8 mouse cellular contexts compared by ENCODE assay signal in the genomic region with DNA sequence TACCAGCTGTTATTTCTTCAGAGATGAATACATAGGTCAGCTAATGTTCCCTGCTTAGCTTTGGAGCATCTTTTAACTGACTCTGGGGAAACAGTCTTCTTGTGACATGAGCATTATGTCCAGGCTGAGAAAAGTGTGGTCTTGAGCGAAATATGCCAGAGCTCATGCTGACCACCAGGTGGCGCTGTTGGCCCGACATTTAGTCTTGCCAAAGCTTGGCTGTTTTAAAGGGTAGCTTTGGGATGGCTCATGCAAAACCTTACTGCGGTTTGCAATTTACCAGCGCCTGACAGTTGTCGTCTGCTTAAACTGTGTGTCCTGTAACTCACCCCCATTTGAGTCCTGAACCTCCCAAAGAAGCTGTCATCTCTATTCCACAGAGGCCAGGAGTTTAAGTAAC.
DNase-seq lines count a peak whose midpoint lies in the region; TF ChIP-seq lines count a peak whose summit lies in the region.

No protein-coding gene starts in this region.

- peak; percentile 93 for TF ChIP-seq CTCF in bone marrow macrophage, adult 2 months (IDR thresholded peaks at IDR 0.05; ENCODE audit: low read depth, low read length)
- TF ChIP-seq CTCF in embryonic fibroblast, embryonic 13.5 days (IDR thresholded peaks at IDR 0.05; ENCODE audit: borderline replicate concordance, insufficient read depth, low read length), result peak; percentile 84; the same call in 1 of the 2 replicates

- H3K4me3 ChIP-seq in bone marrow macrophage, adult 2 months (ENCODE audit: insufficient read depth, low read length), result no peak overlapping the region
- no peak overlapping the region for H3K4me3 ChIP-seq in embryonic fibroblast, embryonic 13.5 days (ENCODE audit: insufficient read depth, low read length)

- no peak overlapping the region for H3K27ac ChIP-seq in bone marrow macrophage, adult 2 months (ENCODE audit: insufficient read depth, low read depth, low read length)
- H3K27ac ChIP-seq in embryonic fibroblast, embryonic 13.5 days (ENCODE audit: insufficient read depth, low read length), result no peak overlapping the region

- intact Hi-C loops in heart, postnatal 10 days (cut with DNase I), result loop anchor here (1.0 to 10.0 kb wide), 4 partner anchors 65 to 760 kb away; no protein-coding TSS in a partner anchor

- no peak for TF ChIP-seq POLR2A in bone marrow macrophage, adult 2 months (IDR thresholded peaks at IDR 0.05; ENCODE audit: borderline replicate concordance, low read depth, low read length)
- TF ChIP-seq POLR2A in embryonic fibroblast, embryonic 13.5 days (IDR thresholded peaks at IDR 0.05; ENCODE audit: low read depth, low read length), result no peak

- H3K4me1 ChIP-seq in bone marrow macrophage, adult 2 months (ENCODE audit: control insufficient read depth, insufficient read depth, low read length), result no peaks in the 10 kb centered on the region
- H3K4me1 ChIP-seq in embryonic fibroblast, embryonic 13.5 days (ENCODE audit: control insufficient read depth, insufficient read depth, low read length), result no peaks in the 10 kb centered on the region

- peak; percentile 57 for DNase-seq in MN1 (ENCODE audit: low spot score)
- DNase-seq in heart, postnatal 10 days, result peak; percentile 84 to 92
- DNase-seq in layer of hippocampus, adult 9-11 months, result peak; percentile 23
- DNase-seq in lung, postnatal 36 days, result peak; percentile 72
- peak; percentile 98 for DNase-seq in right cerebral cortex, postnatal 4 days
- DNase-seq in yolk sac, embryonic 10.5 days (ENCODE audit: low spot score), result peak; percentile 63

Comparison
In these comparisons a context has a peak if more than half of its experiments do, and no peak if none do; other contexts are left out.
1. DNase-seq: peak in every context shown above with its lines; median percentile 98 in right cerebral cortex, postnatal 4 days; 88 in heart, postnatal 10 days; 72 in lung, postnatal 36 days; 63 in yolk sac, embryonic 10.5 days; 57 in MN1; 23 in layer of hippocampus, adult 9-11 months.